Mouse (Mus musculus): Measurements from ENCODE around the gene Mcam. TPM values are rescaled to one million over a fixed set of nuclear protein-coding genes. Genes with fewer than 3 reads are reported as not detected.

Mcam gene
- polyA plus RNA-seq (2015; fragmentation: Illumina TruSeq; extraction: RNeasy Lipid Tissue Mini Kit (QIAGEN cat#74804); ENCODE audit: low read depth, low replicate concordance): 22.9 TPM

DNA sequence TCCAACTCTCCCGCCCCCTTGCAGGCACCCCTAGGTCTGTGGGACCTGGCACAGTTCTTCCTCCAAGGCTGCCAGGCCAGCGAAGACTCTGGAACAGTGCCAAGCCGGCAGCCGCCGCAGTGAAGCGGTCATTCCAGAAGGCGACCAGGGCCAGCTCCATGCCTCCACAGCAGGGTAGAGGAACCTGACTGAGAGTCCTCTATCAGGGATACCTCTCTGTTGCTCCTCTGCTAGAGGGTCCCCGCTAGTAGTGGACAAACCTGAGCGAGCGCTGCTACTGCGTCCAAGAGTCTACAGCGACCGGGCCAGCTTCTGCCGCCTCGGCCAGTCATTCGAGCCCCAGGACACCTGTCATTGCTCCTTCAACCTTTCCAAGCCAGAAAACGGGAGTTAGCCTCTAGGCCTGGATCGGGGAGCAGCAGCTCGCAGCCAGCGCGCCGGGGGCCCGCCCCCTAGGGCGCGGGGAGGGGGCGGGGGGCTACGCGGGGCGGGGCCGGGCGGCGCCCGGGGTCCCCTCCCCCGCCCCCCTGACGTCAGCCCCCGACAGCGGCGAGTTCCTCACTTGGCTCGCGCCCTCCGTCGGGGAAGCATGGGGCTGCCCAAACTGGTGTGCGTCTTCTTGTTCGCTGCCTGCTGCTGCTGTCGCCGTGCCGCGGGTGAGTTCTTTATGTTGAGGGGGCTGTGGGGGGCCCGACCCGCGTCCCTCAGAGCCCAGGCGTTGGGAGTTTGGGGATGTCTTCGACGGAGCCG, at the start of gene Mcam:
TSS of gene Mcam (plus strand) at position 369 of the 750 bp plus-strand sequence.

GRCm38 (mm10) chr9:44101490-44101889, 32.8 kb upstream of the Mcam start, which contains the start of gene Mfrp:
TSS of gene Mfrp (plus strand) at chr9:44101729.

DNA sequence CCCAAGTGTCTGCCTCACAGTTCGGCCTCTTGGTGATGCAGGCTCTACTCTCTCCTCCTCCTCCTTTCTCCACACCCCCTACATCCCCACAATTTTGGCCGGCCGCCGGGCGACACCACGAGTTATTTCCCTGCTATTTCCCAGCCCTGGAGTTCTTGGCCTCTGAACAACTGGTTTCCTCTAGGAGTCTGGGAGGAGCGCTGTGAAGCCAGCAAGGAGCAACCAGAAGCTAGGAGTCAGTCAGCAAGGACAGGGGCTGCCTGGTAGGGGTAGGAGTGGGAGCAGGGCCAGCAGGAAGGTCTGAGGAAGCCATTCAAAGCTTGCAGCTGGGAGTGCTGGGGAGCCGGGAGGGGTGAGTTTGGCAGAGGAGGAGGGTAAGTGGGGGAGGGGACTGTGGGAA, 27.2 kb upstream of the Mcam start, which contains the start of gene C1qtnf5:
TSS of gene C1qtnf5 (plus strand) at position 136 of the 400 bp plus-strand sequence.

DNA sequence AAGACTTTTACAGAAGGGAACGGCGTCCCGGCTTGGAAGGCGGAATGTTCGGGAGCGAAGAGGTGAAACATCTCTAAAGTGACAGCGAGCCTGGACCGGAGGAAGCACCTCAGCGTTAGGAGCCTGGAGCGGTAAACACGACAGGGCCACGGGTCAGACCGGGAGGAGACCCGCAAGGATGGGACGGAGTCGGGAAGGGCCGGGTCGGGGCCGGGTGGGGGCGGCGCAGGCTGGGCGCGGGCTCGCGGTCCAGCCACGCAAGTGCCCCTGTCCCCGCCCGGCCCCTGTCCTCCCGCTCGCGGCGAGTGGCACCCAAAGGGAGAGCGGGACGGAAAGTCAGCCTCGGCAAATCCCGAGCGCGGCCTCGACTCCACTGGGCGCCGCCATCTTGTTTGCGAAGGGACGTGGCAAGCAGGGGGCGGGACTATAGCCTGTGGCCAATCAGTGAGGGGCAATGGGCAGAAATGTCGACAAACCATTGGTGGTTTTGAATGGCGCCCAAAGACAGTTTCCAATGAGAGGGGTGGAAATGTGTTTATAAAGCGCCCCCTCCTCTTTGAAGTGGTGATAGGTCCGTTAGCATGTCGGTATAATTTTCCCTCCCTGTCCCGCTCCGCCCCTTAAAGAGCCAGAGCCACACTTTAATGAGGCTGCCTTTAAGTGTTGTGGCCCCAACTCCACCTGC, 21.0 kb upstream of the Mcam start, which contains the start of the genes Gm49380 and Rnf26:
TSS of gene Gm49380 (minus strand) at position 396 of the 685 bp plus-strand sequence.
TSS of gene Rnf26 (minus strand) at position 413 of the 685 bp plus-strand sequence.

Other genes starting within 250 kb of the Mcam start
- gene Thy1, start 91.1 kb upstream of the Mcam start, polyA plus RNA-seq (2015; fragmentation: Illumina TruSeq; extraction: RNeasy Lipid Tissue Mini Kit (QIAGEN cat#74804); ENCODE audit: low read depth, low replicate concordance): 1,192 TPM
- 41.5 TPM for gene Usp2, start 67.4 kb upstream of the Mcam start, polyA plus RNA-seq (2015; fragmentation: Illumina TruSeq; extraction: RNeasy Lipid Tissue Mini Kit (QIAGEN cat#74804); ENCODE audit: low read depth, low replicate concordance)
- 6.8 TPM for gene Mfrp, start 32.7 kb upstream of the Mcam start, polyA plus RNA-seq (2015; fragmentation: Illumina TruSeq; extraction: RNeasy Lipid Tissue Mini Kit (QIAGEN cat#74804); ENCODE audit: low read depth, low replicate concordance)
- 23.8 TPM for gene C1qtnf5, start 27.2 kb upstream of the Mcam start, polyA plus RNA-seq (2015; fragmentation: Illumina TruSeq; extraction: RNeasy Lipid Tissue Mini Kit (QIAGEN cat#74804); ENCODE audit: low read depth, low replicate concordance)
- 0.40 TPM for gene Gm49380, start 21.0 kb upstream of the Mcam start, polyA plus RNA-seq (2015; fragmentation: Illumina TruSeq; extraction: RNeasy Lipid Tissue Mini Kit (QIAGEN cat#74804); ENCODE audit: low read depth, low replicate concordance)
- 23.6 TPM for gene Rnf26, start 21.0 kb upstream of the Mcam start, polyA plus RNA-seq (2015; fragmentation: Illumina TruSeq; extraction: RNeasy Lipid Tissue Mini Kit (QIAGEN cat#74804); ENCODE audit: low read depth, low replicate concordance)
- 20.5 TPM for gene Cbl, start 99.6 kb downstream of the Mcam start, polyA plus RNA-seq (2015; fragmentation: Illumina TruSeq; extraction: RNeasy Lipid Tissue Mini Kit (QIAGEN cat#74804); ENCODE audit: low read depth, low replicate concordance)
- 21.0 TPM for gene Ccdc153, start 106.2 kb downstream of the Mcam start, polyA plus RNA-seq (2015; fragmentation: Illumina TruSeq; extraction: RNeasy Lipid Tissue Mini Kit (QIAGEN cat#74804); ENCODE audit: low read depth, low replicate concordance)
- gene Pdzd3, start 117.0 kb downstream of the Mcam start, polyA plus RNA-seq (2015; fragmentation: Illumina TruSeq; extraction: RNeasy Lipid Tissue Mini Kit (QIAGEN cat#74804); ENCODE audit: low read depth, low replicate concordance): 0.67 TPM
- 5.8 TPM for gene Nlrx1, start 134.1 kb downstream of the Mcam start, polyA plus RNA-seq (2015; fragmentation: Illumina TruSeq; extraction: RNeasy Lipid Tissue Mini Kit (QIAGEN cat#74804); ENCODE audit: low read depth, low replicate concordance)
- 43.6 TPM for gene Abcg4, start 154.1 kb downstream of the Mcam start, polyA plus RNA-seq (2015; fragmentation: Illumina TruSeq; extraction: RNeasy Lipid Tissue Mini Kit (QIAGEN cat#74804); ENCODE audit: low read depth, low replicate concordance)
- gene Hinfp, start 171.2 kb downstream of the Mcam start, polyA plus RNA-seq (2015; fragmentation: Illumina TruSeq; extraction: RNeasy Lipid Tissue Mini Kit (QIAGEN cat#74804); ENCODE audit: low read depth, low replicate concordance): 14.6 TPM
- 126 TPM for gene C2cd2l, start 185.8 kb downstream of the Mcam start, polyA plus RNA-seq (2015; fragmentation: Illumina TruSeq; extraction: RNeasy Lipid Tissue Mini Kit (QIAGEN cat#74804); ENCODE audit: low read depth, low replicate concordance)
- gene Dpagt1, start 191.6 kb downstream of the Mcam start, polyA plus RNA-seq (2015; fragmentation: Illumina TruSeq; extraction: RNeasy Lipid Tissue Mini Kit (QIAGEN cat#74804); ENCODE audit: low read depth, low replicate concordance): 14.0 TPM
- gene H2afx, start 200.2 kb downstream of the Mcam start, polyA plus RNA-seq (2015; fragmentation: Illumina TruSeq; extraction: RNeasy Lipid Tissue Mini Kit (QIAGEN cat#74804); ENCODE audit: low read depth, low replicate concordance): 37.3 TPM
- gene Hmbs, start 209.8 kb downstream of the Mcam start, polyA plus RNA-seq (2015; fragmentation: Illumina TruSeq; extraction: RNeasy Lipid Tissue Mini Kit (QIAGEN cat#74804); ENCODE audit: low read depth, low replicate concordance): 27.9 TPM
- 49.3 TPM for gene Vps11, start 227.2 kb downstream of the Mcam start, polyA plus RNA-seq (2015; fragmentation: Illumina TruSeq; extraction: RNeasy Lipid Tissue Mini Kit (QIAGEN cat#74804); ENCODE audit: low read depth, low replicate concordance)
- gene Hyou1, start 245.0 kb downstream of the Mcam start, polyA plus RNA-seq (2015; fragmentation: Illumina TruSeq; extraction: RNeasy Lipid Tissue Mini Kit (QIAGEN cat#74804); ENCODE audit: low read depth, low replicate concordance): 63.9 TPM

Measured in brain, adult 10 weeks (tissue).